Mouse (Mus musculus) hindbrain, embryonic 10.5 days (tissue): ENCODE measurements around the gene Agfg1. TPM values are rescaled to one million over a fixed set of nuclear protein-coding genes. Genes with fewer than 3 reads are reported as not detected.
"Not testable (repeated sequence)": the region's sequence is repeated elsewhere in the genome, so short reads cannot be mapped to it uniquely, and the experiment has no call there.

ENCODE experiments used
- DNase-seq: peaks from one replicate; pipeline ENCODE4 v3.0.0-alpha.2; 2017; ENCODE audit warnings: low spot score
- H3K27ac ChIP-seq: fragments of 300-500 bp; sonication (generic); 2 replicates; pipeline ENCODE4 v1.5.1; 2016; ENCODE audit warnings: mild to moderate bottlenecking, moderate library complexity
- H3K27me3 ChIP-seq: fragments of 300-500 bp; sonication (generic); 2 replicates; pipeline ENCODE4 v1.6.1; 2016; ENCODE audit warnings: mild to moderate bottlenecking; ENCODE audit not compliant: poor library complexity, insufficient read depth, severe bottlenecking
- H3K36me3 ChIP-seq: fragments of 300-500 bp; sonication (generic); 2 replicates; pipeline ENCODE4 v1.6.1; 2016; ENCODE audit warnings: mild to moderate bottlenecking, moderate library complexity
- H3K4me1 ChIP-seq: fragments of 300-500 bp; sonication (generic); replicated peaks from 2 replicates; pipeline ENCODE4 v1.6.1; 2016; ENCODE audit warnings: mild to moderate bottlenecking
- H3K4me3 ChIP-seq: fragments of 300-500 bp; sonication (generic); 2 replicates; pipeline ENCODE4 v1.5.1; 2016; ENCODE audit warnings: mild to moderate bottlenecking, moderate library complexity
- H3K9me3 ChIP-seq: fragments of 300-500 bp; sonication (generic); 2 replicates; pipeline ENCODE4 v1.6.1; 2016; ENCODE audit warnings: mild to moderate bottlenecking, moderate library complexity
- WGBS: fragments of 180-500 bp; shearing (Covaris S2); methylation state at CpG from one replicate; pipeline ENCODE4 v1.1.7; 2016; 5-methylcytosine and 5-hydroxymethylcytosine counted together
- polyA plus RNA-seq: library from polyadenylated mRNA; unstranded; fragments of >200 nt; fragmentation: Nextera tagmentation; extraction: Ambion mirVana; gene quantifications from 2 replicates; pipeline ENCODE4 v1.2.1, GENCODE M21; 2016

Gene Agfg1
- polyA plus RNA-seq, 1 experiment from 2014 or later = 27.6 TPM

DNA sequence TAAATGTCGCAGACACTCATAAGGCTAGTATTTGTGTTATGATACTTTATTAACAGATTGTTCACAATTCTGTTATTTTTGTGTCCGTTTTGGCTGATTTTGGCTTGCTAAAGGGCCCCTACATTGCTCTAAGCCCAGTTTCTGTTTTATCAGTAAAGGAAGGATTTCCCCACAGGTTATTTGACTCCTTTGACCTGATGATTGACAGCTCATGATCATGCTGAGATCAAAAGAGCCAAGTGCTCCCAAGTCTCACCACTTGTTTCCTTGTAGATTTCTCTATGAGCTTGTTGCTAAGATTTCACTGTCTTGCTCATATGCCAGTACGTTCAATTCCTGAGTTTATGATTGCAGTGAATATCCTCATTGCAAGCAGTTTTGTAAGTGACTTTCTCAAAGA, 30.9 kb downstream of the Agfg1 start:
- Histone ChIP-seq H3K9me3 (no peaks in the 10 kb centered on the region), H3K4me3 (no peak overlapping the region)

DNA sequence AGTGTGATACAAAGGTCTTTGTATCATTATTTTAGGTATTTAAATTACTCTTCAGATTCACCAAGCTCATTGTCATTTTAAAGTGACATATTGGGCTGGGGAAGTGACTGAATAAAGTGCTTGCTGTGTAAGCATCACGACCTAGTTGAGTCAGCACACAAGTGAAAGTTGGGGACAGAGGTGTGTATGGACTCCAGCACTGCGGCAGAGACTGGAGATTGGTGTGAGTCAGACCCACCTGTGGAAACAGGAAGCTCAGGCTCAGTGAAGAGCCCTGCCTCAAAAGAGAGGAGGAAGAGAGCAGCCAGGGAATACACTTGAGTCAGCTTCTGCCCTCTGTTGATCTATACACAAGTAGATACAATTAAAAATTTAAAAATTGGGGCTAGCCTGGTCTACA, 39.9 kb downstream of the Agfg1 start:
- Histone ChIP-seq H3K9me3 (no peaks in the 10 kb centered on the region), H3K4me1 (no peaks in the 10 kb centered on the region), H3K4me3 (no peak overlapping the region), H3K27ac (no peak overlapping the region), H3K36me3 (peaks cover 71% of the 10 kb centered on the region), H3K27me3 (no peaks in the 10 kb centered on the region)
- WGBS = 85% methylated on average over 2 of the region's 2 CpGs
- no peak for DNase-seq

More for the DNA sequence above, 30.9 kb downstream of the Agfg1 start:
- DNase-seq = no peak
- Histone ChIP-seq H3K27ac (no peak overlapping the region), H3K4me1 (peaks cover 3% of the 10 kb centered on the region; the same call in 1 of the 2 replicates), H3K27me3 (no peaks in the 10 kb centered on the region), H3K36me3 (peaks cover 45% of the 10 kb centered on the region)
- 79% methylated on average over 3 of the region's 3 CpGs for WGBS

DNA sequence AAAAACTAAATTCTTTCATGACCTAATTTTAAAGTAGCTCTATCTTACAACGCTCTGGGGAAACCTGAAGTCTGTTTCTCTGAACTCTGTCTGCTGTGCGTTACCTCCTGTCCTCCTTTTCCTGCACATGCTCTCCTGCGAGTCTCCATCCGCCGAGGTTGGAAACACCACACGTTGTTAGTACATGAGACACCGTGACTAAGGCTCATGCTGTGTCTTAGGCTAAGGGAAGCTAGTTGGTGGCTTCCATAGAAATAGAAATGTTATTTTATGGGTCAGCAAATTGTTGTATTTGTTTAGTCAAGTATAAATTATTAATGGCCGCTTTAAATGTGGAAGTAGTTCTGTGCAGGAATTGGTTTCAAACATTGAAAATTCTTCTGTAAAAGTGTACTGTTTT, 40.9 kb downstream of the Agfg1 start:
- Histone ChIP-seq H3K27ac (no peak overlapping the region), H3K36me3 (peaks cover 77% of the 10 kb centered on the region), H3K9me3 (no peaks in the 10 kb centered on the region), H3K4me1 (no peaks in the 10 kb centered on the region), H3K27me3 (no peaks in the 10 kb centered on the region), H3K4me3 (no peak overlapping the region)
- 83% methylated on average over 8 of the region's 8 CpGs for WGBS
- DNase-seq = no peak

DNA sequence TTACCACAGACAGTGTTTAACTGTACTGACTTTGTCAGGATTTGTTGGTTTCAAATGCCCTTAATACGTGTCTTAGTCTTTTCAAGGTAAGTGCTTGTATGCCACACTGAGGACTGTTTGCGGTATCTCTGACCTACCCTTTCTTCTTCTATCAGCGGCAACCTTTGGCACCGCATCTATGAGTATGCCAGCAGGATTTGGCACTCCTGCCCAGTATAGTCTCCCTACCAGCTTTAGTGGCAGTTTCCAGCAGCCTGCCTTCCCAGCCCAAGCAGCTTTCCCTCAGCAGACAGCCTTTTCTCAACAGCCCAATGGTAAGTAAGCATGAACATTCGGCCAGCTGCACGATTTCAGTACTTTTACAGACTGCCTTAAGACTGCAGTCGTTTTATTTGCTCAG, 54.0 kb downstream of the Agfg1 start:
- DNase-seq = no peak
- 97% methylated on average over 7 of the region's 7 CpGs for WGBS
- Histone ChIP-seq H3K27me3 (no peaks in the 10 kb centered on the region), H3K4me3 (no peak overlapping the region), H3K27ac (no peak overlapping the region), H3K36me3 (peaks cover 78% of the 10 kb centered on the region), H3K9me3 (no peaks in the 10 kb centered on the region), H3K4me1 (no peaks in the 10 kb centered on the region)

DNA sequence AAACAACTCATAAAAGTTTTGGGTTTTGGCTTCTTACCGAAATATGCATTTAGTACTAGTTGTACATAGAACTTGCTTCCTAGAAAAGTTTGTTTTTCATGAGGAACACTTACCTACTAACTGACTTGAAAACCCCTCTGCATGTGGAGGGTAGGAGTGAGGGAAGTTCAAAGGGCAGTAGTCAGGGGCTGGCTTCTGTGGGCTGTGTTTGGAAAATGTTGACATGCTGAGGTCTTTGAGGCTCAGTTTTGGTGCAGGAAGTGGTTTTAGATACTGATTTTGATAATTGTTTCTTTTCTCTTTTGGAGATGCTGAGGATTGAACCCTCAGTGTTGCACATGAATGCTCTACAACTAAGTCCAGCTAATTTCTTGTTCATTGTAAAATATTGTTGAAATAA, 61.3 kb downstream of the Agfg1 start:
- DNase-seq = no peak
- Histone ChIP-seq H3K9me3 (no peaks in the 10 kb centered on the region), H3K4me1 (0 out of 2 replicates have a peak, but pooled peaks cover 3% of the 10 kb centered on the region), H3K27me3 (no peaks in the 10 kb centered on the region), H3K36me3 (peaks cover 62% of the 10 kb centered on the region), H3K4me3 (no peak overlapping the region), H3K27ac (no peak overlapping the region)
- 97% methylated on average over 1 of the region's 1 CpGs for WGBS

DNA sequence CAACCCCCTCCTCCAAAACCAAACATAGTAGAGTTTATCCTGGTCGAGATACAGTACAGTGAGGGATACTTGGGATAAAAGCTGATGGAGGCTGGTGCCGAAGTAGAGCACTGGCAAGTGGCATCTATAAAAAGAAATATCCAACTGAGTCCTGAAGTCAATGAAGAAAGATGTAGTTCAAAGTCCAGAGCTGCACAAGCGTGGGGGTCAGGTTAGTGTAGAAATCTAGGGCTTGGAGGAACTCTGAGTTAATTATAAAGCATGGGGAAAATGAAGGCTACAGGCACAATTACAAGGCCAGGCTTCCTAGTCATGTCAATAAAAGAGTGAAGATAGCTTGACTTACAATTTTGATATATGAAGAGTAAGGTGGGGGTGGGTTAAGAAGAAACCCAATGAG, 61.9 kb downstream of the Agfg1 start:
- no peak overlapping the region for H3K27ac ChIP-seq
- no peak overlapping the region for H3K4me3 ChIP-seq
- H3K27me3 ChIP-seq = no peaks in the 10 kb centered on the region
- H3K4me1 ChIP-seq = peaks cover 3% of the 10 kb centered on the region; the same call in 1 of the 2 replicates
- H3K36me3 ChIP-seq = peaks cover 57% of the 10 kb centered on the region
- no peak for DNase-seq
- no peaks in the 10 kb centered on the region for H3K9me3 ChIP-seq
- WGBS = 92% methylated on average over 3 of the region's 3 CpGs

DNA sequence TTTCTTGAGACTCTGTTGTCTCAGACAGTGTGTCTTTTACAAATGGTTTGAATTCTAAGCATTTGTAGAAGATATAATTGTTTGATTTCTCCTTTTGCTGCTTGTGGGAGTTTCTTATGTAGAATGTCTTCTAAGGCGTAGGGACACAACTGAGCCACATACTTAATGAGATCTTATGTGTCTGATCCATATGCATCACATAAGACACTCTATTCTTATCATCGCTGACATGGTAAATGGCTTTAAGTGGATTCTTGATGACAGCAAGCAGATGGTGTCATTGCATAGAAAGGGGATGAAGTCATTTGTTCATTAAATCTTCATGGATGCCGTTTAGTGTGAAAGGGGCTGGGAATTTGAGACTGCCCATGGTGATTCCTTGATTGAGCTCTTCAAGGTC, 66.6 kb downstream of the Agfg1 start:
- peaks cover 29% of the 10 kb centered on the region for H3K36me3 ChIP-seq
- H3K9me3 ChIP-seq = no peaks in the 10 kb centered on the region
- no peak for DNase-seq
- 70% methylated on average over 3 of the region's 3 CpGs for WGBS
- no peaks in the 10 kb centered on the region for H3K27me3 ChIP-seq
- H3K27ac ChIP-seq = no peak overlapping the region
- H3K4me1 ChIP-seq = peaks cover 3% of the 10 kb centered on the region; the same call in 1 of the 2 replicates
- no peak overlapping the region for H3K4me3 ChIP-seq

DNA sequence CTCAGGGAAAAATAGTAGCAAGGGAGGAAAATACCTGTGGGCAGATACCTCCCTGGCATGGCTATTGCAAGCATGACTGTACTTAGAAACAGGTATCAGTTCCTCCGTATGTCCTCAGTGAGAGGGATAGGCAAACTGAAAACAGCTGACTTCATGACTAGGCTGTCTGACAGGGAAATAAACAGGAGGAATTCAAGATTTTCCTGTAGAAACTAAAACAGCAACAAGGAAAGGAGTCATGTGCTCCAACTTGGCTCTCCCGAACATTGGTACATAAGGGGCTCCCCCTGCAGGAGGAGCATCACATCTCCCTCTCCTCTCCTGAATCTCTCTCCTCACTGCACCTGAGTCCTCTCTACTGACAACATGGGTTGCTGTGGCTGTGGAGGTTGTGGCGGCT, 73.7 kb downstream of the Agfg1 start, which contains the start of gene A030005L19Rik:
TSS of gene A030005L19Rik (plus strand) at position 301 of the 400 bp plus-strand sequence.
- 94% methylated on average over 3 of the region's 3 CpGs for WGBS
- no peaks in the 10 kb centered on the region for H3K4me1 ChIP-seq
- no peak within 1 kb of the TSS for H3K4me3 ChIP-seq
- H3K27me3 ChIP-seq = no peaks in the 10 kb centered on the region
- H3K27ac ChIP-seq = no peak within 1 kb of the TSS
- no peaks in the 10 kb centered on the region for H3K36me3 ChIP-seq
- no peaks in the 10 kb centered on the region for H3K9me3 ChIP-seq
- DNase-seq = no peak

DNA sequence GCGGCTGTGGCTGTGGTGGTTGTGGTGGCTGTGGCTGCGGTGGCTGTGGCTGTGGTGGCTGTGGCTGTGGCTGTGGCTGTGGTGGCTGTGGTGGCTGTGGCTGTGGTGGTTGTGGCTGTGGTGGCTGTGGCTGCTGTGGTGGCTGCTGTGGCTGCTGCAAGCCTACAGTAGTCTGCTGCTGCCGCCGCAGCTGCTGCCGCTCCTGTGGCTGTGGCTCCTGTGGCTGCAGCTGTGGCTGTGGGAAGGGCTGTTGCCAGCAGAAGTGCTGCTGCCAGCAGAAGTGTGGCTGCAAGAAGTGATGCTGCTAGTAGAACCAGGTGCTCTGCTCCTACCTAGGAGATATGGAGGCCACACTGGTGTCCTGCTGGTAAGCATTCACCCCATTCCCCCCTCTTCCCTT, 74.2 kb downstream of the Agfg1 start:
- not testable (repeated sequence) for H3K36me3 ChIP-seq, DNase-seq, H3K27me3 ChIP-seq, H3K9me3 ChIP-seq, H3K27ac ChIP-seq, H3K4me1 ChIP-seq, H3K4me3 ChIP-seq
- 91% methylated on average over 5 of the region's 5 CpGs for WGBS

DNA sequence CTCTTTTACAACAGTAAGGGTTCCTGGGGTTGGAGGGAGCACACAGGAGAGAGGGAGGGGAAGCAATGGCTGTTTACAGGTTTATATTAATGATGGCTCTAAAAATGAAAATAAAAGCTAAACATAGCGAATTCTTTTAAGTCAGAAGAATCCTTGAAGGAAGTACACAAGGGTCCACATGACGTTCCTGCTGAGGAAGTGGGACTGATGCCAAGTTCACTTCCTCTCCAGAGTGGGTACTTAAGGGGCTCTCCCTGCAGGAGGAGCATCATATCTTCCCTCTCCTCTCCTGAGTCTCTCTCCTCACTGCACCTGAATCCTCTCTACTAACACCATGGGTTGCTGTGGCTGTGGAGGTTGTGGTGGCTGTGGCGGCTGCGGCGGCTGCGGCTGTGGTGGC, 85.4 kb downstream of the Agfg1 start, which contains the start of gene A030014E15Rik:
TSS of gene A030014E15Rik (plus strand) at position 268 of the 400 bp plus-strand sequence.
- 94% methylated on average over 6 of the region's 6 CpGs for WGBS
- H3K9me3 ChIP-seq = 0 out of 2 replicates have a peak, but pooled peaks cover 3% of the 10 kb centered on the region
- H3K4me1 ChIP-seq = no peaks in the 10 kb centered on the region
- DNase-seq = no peak
- no peak within 1 kb of the TSS for H3K27ac ChIP-seq
- H3K27me3 ChIP-seq = no peaks in the 10 kb centered on the region
- no peaks in the 10 kb centered on the region for H3K36me3 ChIP-seq
- no peak within 1 kb of the TSS for H3K4me3 ChIP-seq

DNA sequence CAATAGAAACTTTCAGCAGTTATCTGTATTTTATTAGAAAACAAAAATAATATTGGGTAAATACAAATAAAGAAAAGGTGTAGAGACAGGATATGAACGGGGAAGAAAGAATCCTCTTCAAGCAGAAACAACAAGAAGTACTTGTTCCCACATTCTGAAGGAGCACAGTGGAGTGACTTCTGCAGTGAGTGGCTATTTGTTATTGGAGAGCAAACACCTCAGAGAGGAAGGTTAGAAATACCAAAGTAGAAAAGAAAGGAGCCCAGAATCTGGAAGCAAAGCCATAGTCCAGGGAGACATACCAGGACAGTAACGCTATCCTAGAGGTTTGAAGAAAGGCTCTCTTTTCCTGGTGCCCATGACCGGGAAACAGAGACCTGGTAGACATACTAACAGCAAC, 91.3 kb downstream of the Agfg1 start:
- peaks cover 12% of the 10 kb centered on the region for H3K9me3 ChIP-seq
- not testable (repeated sequence) for H3K27me3 ChIP-seq, DNase-seq, H3K4me1 ChIP-seq, H3K36me3 ChIP-seq, H3K4me3 ChIP-seq, H3K27ac ChIP-seq
- WGBS = 96% methylated on average over 3 of the region's 3 CpGs

DNA sequence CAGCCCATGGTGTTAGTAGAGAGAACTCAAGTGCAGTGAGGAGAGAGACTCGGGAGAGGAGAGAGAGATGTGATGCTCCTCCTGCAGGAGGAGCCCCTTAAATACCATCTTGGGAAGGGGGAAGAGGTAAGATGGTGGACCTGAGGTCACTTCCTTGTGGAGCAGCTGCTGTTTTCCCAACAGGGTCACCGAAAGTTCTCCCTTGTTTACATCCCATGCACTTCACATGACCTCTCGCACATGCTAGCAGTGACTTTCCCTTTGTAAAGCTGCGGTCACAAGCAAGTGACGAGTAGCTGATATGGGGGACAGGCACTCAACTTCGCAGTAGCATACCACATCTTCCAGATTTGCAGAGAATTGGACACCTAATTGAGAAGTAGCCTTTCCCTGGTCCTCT, 92.0 kb downstream of the Agfg1 start, which contains the start of gene Gm6217:
TSS of gene Gm6217 (minus strand) at position 74 of the 400 bp plus-strand sequence.
- not testable (repeated sequence) for H3K27ac ChIP-seq, H3K36me3 ChIP-seq, H3K4me1 ChIP-seq, H3K4me3 ChIP-seq, H3K27me3 ChIP-seq, DNase-seq
- no CpG with 5 or more reads among the region's 6 CpGs for WGBS
- H3K9me3 ChIP-seq = peaks cover 12% of the 10 kb centered on the region

DNA sequence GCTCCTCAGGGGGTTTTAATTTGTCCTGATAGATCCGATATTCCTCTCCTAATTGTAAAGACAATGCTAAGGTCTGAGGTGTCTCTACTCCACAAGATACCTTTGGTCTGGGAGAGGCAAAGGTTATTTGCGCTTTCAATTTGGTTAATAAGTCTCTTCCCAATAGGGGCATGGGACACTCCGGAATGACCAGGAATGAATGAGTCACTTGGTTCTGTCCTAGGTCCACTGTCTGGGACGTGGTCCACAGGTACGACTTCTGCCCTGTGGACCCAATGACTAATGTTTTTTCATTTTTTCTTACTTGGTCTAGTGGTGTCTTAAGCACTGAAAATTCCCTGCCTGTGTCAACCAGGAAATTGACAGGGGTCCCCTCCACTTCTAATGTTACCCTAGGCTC, 99.4 kb downstream of the Agfg1 start:
- Histone ChIP-seq H3K4me3 (no peak overlapping the region), H3K36me3 (no peaks in the 10 kb centered on the region), H3K4me1 (no peaks in the 10 kb centered on the region), H3K27me3 (no peaks in the 10 kb centered on the region), H3K9me3 (peaks cover 30% of the 10 kb centered on the region), H3K27ac (no peak overlapping the region)
- WGBS = 91% methylated on average over 5 of the region's 5 CpGs
- no peak for DNase-seq

DNA sequence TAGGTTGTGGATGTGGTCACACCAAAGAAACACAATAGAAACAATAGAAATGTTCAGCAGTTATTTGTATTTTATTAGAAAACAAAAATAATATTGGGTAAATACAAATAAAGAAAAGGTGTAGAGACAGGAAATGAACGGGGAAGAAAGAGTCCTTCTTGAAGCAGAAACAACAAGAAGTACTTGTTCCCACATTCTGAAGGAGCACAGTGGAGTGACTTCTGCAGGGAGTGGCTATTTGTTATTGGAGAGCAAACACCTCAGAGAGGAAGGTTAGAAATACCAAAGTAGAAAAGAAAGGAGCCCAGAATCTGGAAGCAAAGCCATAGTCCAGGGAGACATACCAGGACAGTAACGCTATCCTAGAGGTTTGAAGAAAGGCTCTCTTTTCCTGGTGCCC, 103.2 kb downstream of the Agfg1 start:
- not testable (repeated sequence) for H3K27ac ChIP-seq, H3K4me1 ChIP-seq, H3K4me3 ChIP-seq, H3K36me3 ChIP-seq, DNase-seq, H3K27me3 ChIP-seq
- H3K9me3 ChIP-seq = peaks cover 26% of the 10 kb centered on the region
- 95% methylated on average over 2 of the region's 2 CpGs for WGBS
